Mouse (Mus musculus): ENCODE measurements around the gene Npas3. TPM values are rescaled to one million over a fixed set of nuclear protein-coding genes. Genes with fewer than 3 reads are reported as not detected.

Npas3 gene
- polyA plus RNA-seq, 1 experiment from 2014 or later: 2.0 TPM

DNA sequence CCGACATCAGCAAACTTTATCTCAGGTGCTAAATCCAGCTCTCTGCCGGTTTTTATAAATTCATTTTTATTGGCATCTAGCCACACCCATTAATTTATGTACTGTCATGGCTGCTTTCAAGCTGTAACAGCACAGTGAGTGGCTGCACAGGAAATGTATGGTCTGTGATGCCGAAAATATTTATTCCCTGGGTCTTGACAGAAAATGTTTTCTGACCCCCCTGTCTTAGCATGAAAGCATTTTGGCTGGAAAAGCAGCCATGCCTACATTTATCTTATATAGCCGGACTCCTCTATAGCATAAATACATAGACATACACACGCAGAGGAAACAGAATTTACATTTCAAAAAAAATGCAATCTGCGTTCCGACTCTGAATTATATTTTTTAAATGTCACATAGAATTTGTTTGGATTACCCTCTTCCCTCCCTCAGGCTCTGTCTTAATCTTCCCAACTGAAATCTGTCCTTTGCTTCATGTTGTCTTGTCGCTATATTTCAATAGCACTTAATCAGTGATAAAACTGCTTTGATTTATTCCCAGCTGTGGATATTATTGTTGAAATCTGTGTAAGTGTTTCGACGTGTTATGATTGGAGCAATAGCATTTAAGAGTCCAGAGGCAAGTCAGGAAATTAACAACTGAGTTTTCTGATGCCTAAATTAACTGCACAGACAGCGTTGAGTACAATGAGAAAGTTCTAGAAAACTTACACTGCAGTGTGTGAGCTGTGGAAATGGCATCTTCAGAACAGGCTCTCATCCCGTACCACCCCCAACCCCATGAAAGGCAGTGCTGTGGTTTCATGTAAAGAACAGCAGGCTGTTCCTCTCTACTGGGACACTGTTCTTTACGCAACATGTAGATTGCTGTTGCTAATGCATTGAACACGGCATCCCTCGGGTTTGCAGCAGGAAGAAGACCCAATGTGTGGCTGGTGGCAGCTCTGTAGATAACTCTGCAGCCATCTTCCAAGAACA, 474.5 kb downstream of the Npas3 start:
- Histone ChIP-seq H3K36me3 (ENCODE audit: control insufficient read depth, insufficient read depth, low read length) (no peaks in the 10 kb centered on the region), H3K27me3 (replicated peaks; ENCODE audit: control insufficient read depth, insufficient read depth, low read length) (no peaks in the 10 kb centered on the region), H3K9ac (ENCODE audit: low read depth, low read length) (no peak overlapping the region), H3K4me3 (ENCODE audit: low read depth, low read length) (no peak overlapping the region), H3K9me3 (ENCODE audit: control insufficient read depth, low read length) (no peaks in the 10 kb centered on the region), H3K27ac (ENCODE audit: low read depth, low read length) (no peak overlapping the region), H3K4me2 (no peak overlapping the region), H3K4me1 (replicated peaks; ENCODE audit: control insufficient read depth, insufficient read depth, low read length) (no peaks in the 10 kb centered on the region)
- no peak for ATAC-seq (replicated peaks; ENCODE audit: low FRiP score)
- no peak for DNase-seq (ENCODE audit: low spot score)
- 81% methylated on average over 15 of the region's 15 CpGs for WGBS

DNA sequence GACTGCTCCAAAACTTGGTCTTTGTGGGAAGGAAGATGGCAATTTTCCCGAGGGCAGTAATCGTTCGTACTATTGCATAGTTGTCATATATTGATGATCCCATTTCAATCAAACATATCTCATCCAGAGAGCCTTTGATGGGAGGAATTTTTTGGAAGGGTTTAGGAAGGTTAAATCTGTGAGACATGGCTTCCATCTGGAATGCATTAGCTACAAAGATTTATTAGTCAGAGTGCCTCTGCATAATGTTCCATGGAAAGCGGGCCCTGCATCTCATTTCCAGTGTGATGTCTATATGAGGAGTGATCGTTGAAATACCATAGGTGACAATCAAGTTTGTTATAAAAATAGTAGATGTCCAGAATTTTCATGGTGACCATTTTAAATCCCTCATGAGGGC, 480.8 kb downstream of the Npas3 start:
- H3K9ac ChIP-seq (ENCODE audit: low read depth, low read length): no peak overlapping the region
- H3K4me1 ChIP-seq (replicated peaks; ENCODE audit: control insufficient read depth, insufficient read depth, low read length): no peaks in the 10 kb centered on the region
- ATAC-seq (replicated peaks; ENCODE audit: low FRiP score): no peak
- H3K36me3 ChIP-seq (ENCODE audit: control insufficient read depth, insufficient read depth, low read length): no peaks in the 10 kb centered on the region
- 81% methylated on average over 5 of the region's 5 CpGs for WGBS
- H3K27ac ChIP-seq (ENCODE audit: low read depth, low read length): no peak overlapping the region
- H3K9me3 ChIP-seq (ENCODE audit: control insufficient read depth, low read length): no peaks in the 10 kb centered on the region
- H3K4me3 ChIP-seq (ENCODE audit: low read depth, low read length): no peak overlapping the region
- H3K27me3 ChIP-seq (replicated peaks; ENCODE audit: control insufficient read depth, insufficient read depth, low read length): no peaks in the 10 kb centered on the region
- no peak for DNase-seq (ENCODE audit: low spot score)
- H3K4me2 ChIP-seq: no peak overlapping the region

DNA sequence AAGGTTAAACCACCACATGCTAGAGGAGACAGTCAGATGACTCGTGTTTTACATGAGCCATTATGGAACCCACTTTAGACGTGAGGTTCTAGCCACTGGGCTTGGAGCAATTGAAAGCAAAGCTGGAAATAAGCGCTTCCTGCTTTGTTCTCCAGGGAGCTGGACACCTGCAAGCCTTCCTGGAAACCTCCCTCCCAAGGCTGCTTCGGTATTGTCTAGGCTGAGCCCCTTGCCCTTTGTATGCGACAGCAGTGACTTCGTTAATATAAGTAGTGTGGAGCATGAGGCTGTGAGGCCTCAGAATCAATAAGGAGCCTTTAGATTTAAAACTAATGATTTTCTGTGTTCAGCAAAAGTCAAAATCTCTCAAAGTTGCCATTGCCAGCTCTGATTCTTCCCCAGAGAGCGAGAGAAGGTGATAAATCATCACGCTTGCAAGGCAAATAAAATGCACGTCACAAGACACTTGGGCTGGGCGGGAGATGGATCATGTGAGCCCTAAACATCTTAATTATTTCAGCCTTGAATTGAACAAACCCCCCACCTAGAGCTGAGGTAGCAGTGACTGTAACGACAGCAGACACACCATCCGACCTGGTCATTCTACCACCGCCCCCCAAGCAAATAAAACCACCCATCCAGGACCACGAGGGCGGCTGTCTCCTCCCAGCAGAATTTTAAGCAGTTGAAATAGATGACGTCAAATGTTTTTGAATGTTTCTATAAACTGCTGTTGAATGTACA, 490.2 kb downstream of the Npas3 start:
- no peaks in the 10 kb centered on the region for H3K27me3 ChIP-seq (replicated peaks; ENCODE audit: control insufficient read depth, insufficient read depth, low read length)
- no peak overlapping the region for H3K4me3 ChIP-seq (ENCODE audit: low read depth, low read length)
- H3K9ac ChIP-seq (ENCODE audit: low read depth, low read length): no peak overlapping the region
- DNase-seq (ENCODE audit: low spot score) (no peak), ATAC-seq (replicated peaks; ENCODE audit: low FRiP score) (no peak)
- WGBS: 74% methylated on average over 16 of the region's 16 CpGs
- no peaks in the 10 kb centered on the region for H3K36me3 ChIP-seq (ENCODE audit: control insufficient read depth, insufficient read depth, low read length)
- no peak overlapping the region for H3K4me2 ChIP-seq
- no peaks in the 10 kb centered on the region for H3K9me3 ChIP-seq (ENCODE audit: control insufficient read depth, low read length)
- H3K27ac ChIP-seq (ENCODE audit: low read depth, low read length): no peak overlapping the region
- no peaks in the 10 kb centered on the region for H3K4me1 ChIP-seq (replicated peaks; ENCODE audit: control insufficient read depth, insufficient read depth, low read length)

DNA sequence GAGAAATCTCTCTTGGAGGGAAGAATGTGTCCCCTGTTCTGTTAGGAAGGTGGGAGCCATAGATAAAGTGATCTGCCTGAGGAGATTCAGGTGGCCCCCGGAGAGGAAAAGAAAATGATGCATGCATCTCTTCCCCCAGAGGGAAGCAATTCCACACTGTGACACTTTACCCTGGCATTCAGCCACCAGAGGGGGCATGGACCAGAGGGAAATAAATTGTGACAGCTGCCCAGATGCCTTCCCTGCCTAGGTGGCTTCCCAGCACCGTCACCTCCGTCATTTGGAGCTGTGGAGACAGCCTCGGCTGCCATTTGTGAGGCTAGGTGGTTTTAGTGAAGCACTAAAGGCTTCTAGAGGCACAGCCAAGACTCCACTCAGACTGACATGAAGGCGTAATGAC, 498.2 kb downstream of the Npas3 start:
- H3K4me2 ChIP-seq: no peak overlapping the region
- no peaks in the 10 kb centered on the region for H3K36me3 ChIP-seq (ENCODE audit: control insufficient read depth, insufficient read depth, low read length)
- H3K9ac ChIP-seq (ENCODE audit: low read depth, low read length): no peak overlapping the region
- no peaks in the 10 kb centered on the region for H3K9me3 ChIP-seq (ENCODE audit: control insufficient read depth, low read length)
- DNase-seq (ENCODE audit: low spot score) (no peak), ATAC-seq (replicated peaks; ENCODE audit: low FRiP score) (no peak)
- WGBS: 56% methylated on average over 5 of the region's 5 CpGs
- no peaks in the 10 kb centered on the region for H3K4me1 ChIP-seq (replicated peaks; ENCODE audit: control insufficient read depth, insufficient read depth, low read length)
- no peak overlapping the region for H3K27ac ChIP-seq (ENCODE audit: low read depth, low read length)
- H3K27me3 ChIP-seq (replicated peaks; ENCODE audit: control insufficient read depth, insufficient read depth, low read length): no peaks in the 10 kb centered on the region
- H3K4me3 ChIP-seq (ENCODE audit: low read depth, low read length): no peak overlapping the region

DNA sequence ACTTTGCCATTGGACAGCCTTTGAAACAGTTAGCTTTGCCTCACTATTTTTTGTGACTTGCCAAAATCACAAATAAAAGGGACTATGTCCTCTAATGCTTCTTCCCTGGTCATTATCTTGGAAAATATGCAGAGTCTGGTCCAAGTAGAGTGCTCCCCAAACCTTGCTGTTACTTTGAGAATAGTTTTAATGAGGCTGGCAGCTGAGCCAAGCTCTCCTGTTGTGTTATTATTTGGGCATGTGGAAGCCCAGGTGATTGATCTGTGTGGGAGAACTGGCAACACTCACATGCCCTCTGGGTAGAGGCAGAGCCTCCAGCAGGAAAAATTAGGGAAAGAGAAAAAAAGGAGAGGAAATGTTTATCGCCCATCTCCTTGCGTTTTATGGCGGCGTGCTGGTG, 500.9 kb downstream of the Npas3 start:
- Histone ChIP-seq H3K4me1 (replicated peaks; ENCODE audit: control insufficient read depth, insufficient read depth, low read length) (no peaks in the 10 kb centered on the region; the same call in 1 of the 2 replicates), H3K4me3 (ENCODE audit: low read depth, low read length) (no peak overlapping the region)
- WGBS: 84% methylated on average over 4 of the region's 4 CpGs

DNA sequence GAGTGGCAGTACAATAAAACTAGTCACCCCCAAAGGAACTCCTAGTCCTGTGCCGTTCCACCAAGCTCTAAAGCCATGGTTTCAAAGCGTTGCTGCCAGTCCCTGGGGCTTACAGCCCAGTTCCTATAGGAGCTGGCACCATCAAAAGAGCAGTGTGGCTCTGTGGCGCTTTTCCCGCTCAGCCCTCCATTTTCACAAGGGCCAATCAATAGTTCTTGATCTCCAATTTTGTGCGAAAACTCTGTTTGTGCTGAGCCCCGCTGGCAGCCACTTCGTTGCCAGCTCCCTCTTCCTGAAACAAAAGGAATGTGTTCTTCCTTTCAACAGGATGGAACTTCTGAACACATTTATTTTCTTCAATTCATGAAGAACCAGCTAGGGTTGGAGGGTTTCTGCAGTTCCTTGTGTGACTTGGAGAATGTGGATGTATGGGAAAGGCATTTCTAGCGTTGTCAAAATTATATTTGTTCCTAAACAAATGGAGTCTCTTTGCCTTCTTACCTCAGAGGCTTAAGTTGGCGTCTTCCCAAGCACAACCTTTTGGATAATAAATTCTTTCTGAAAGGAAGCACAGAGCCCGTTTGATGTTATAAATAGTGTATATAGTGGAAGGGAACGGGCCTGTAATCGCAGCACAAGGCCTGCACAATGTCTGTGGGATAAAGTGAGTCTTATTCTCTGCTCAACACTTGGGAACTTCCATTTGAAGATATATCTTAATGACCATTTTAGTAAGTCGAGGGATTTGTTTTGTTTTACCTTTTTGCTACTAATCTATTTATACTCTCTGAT, 504.0 kb downstream of the Npas3 start:
- H3K27me3 ChIP-seq (replicated peaks; ENCODE audit: control insufficient read depth, insufficient read depth, low read length): no peaks in the 10 kb centered on the region
- no peak overlapping the region for H3K27ac ChIP-seq (ENCODE audit: low read depth, low read length)
- no peak overlapping the region for H3K4me3 ChIP-seq (ENCODE audit: low read depth, low read length)
- H3K9me3 ChIP-seq (ENCODE audit: control insufficient read depth, low read length): no peaks in the 10 kb centered on the region
- no peaks in the 10 kb centered on the region; the same call in 1 of the 2 replicates for H3K4me1 ChIP-seq (replicated peaks; ENCODE audit: control insufficient read depth, insufficient read depth, low read length)
- no peak overlapping the region for H3K4me2 ChIP-seq
- WGBS: 79% methylated on average over 13 of the region's 13 CpGs
- no peaks in the 10 kb centered on the region for H3K36me3 ChIP-seq (ENCODE audit: control insufficient read depth, insufficient read depth, low read length)
- no peak for ATAC-seq (replicated peaks; ENCODE audit: low FRiP score)
- no peak for DNase-seq (ENCODE audit: low spot score)
- H3K9ac ChIP-seq (ENCODE audit: low read depth, low read length): no peak overlapping the region

More for the DNA sequence above, 500.9 kb downstream of the Npas3 start:
- Histone ChIP-seq H3K9me3 (ENCODE audit: control insufficient read depth, low read length) (no peaks in the 10 kb centered on the region), H3K9ac (ENCODE audit: low read depth, low read length) (no peak overlapping the region), H3K27ac (ENCODE audit: low read depth, low read length) (no peak overlapping the region), H3K27me3 (replicated peaks; ENCODE audit: control insufficient read depth, insufficient read depth, low read length) (no peaks in the 10 kb centered on the region), H3K4me2 (no peak overlapping the region), H3K36me3 (ENCODE audit: control insufficient read depth, insufficient read depth, low read length) (no peaks in the 10 kb centered on the region)
- ATAC-seq (replicated peaks; ENCODE audit: low FRiP score) (no peak), DNase-seq (ENCODE audit: low spot score) (no peak)

DNA sequence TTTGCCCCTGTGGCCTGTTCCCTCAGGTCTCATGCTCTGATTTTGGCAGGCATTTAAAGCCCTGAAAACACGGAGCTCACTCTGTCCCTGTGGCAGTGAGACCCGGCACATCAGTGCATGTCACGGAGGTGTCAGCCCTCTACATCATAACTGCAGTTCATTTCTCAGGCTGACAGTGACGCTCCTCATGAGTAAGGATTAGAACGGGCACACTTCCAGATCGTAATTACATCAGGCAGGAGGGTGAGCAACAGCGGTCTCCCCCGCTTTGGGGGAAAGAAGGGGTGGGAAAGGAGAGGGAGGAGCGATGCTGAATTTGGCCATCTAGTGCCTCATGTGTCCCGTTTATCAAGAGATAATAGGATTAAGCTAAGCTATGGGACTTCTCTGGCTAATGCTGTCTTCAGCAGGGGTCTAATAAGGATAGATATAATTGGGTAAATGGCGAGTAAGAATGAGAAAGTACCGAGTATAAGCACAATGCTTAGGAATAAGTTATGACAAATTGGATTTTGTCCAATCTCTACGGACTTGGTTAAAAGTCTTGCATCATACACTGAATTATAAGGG, 505.0 kb downstream of the Npas3 start:
- WGBS: 60% methylated on average over 13 of the region's 13 CpGs
- Histone ChIP-seq H3K9me3 (ENCODE audit: control insufficient read depth, low read length) (no peaks in the 10 kb centered on the region), H3K27ac (ENCODE audit: low read depth, low read length) (no peak overlapping the region), H3K9ac (ENCODE audit: low read depth, low read length) (no peak overlapping the region), H3K4me1 (replicated peaks; ENCODE audit: control insufficient read depth, insufficient read depth, low read length) (no peaks in the 10 kb centered on the region; the same call in 1 of the 2 replicates), H3K36me3 (ENCODE audit: control insufficient read depth, insufficient read depth, low read length) (no peaks in the 10 kb centered on the region), H3K4me2 (no peak overlapping the region), H3K27me3 (replicated peaks; ENCODE audit: control insufficient read depth, insufficient read depth, low read length) (no peaks in the 10 kb centered on the region), H3K4me3 (ENCODE audit: low read depth, low read length) (no peak overlapping the region)
- DNase-seq (ENCODE audit: low spot score) (no peak), ATAC-seq (replicated peaks; ENCODE audit: low FRiP score) (no peak)

DNA sequence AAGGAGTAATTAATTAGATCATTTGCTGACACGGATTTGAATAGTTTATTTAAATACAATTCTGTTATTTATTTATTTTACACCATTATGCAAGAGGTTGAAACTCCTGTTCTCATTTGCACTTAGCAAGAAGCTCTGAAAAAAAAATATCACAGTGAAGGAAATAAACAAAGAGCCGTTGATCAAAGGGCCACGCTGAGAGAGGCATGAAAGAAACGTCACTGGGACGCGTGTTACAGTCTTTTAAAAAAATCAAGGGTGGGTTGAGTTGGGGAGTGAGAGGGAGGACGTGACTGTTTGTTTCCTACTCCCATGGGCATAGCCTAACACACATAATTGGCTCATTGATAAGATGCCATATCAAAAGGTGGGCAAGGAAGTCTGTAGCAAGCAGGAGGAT, 505.8 kb downstream of the Npas3 start:
- Histone ChIP-seq H3K27me3 (replicated peaks; ENCODE audit: control insufficient read depth, insufficient read depth, low read length) (no peaks in the 10 kb centered on the region), H3K9me3 (ENCODE audit: control insufficient read depth, low read length) (no peaks in the 10 kb centered on the region), H3K4me1 (replicated peaks; ENCODE audit: control insufficient read depth, insufficient read depth, low read length) (no peaks in the 10 kb centered on the region; the same call in 1 of the 2 replicates), H3K27ac (ENCODE audit: low read depth, low read length) (no peak overlapping the region), H3K9ac (ENCODE audit: low read depth, low read length) (no peak overlapping the region), H3K4me3 (ENCODE audit: low read depth, low read length) (no peak overlapping the region), H3K4me2 (no peak overlapping the region), H3K36me3 (ENCODE audit: control insufficient read depth, insufficient read depth, low read length) (no peaks in the 10 kb centered on the region)
- DNase-seq (ENCODE audit: low spot score): no peak
- no peak for ATAC-seq (replicated peaks; ENCODE audit: low FRiP score)
- 49% methylated on average over 7 of the region's 7 CpGs for WGBS
